Mouse (Mus musculus) embryonic facial prominence, embryonic 15.5 days (tissue): ENCODE measurements at regions not wholly inside any gene's neighbourhood (a gene's known extent, or its start where the extent isn't known, plus 50 kb on each side); places are given as distances from the start of the nearest gene placed in this dataset.

Experiments
- ATAC-seq: fragments of 200-750 bp; cut with Nextera tagmentation; 2 replicates; pipeline ENCODE4 v1.8.0; 2017; ENCODE audit warnings: low read depth, moderate TSS enrichment; ENCODE audit not compliant: insufficient number of reproducible peaks, low FRiP score, low TSS enrichment
- H3K27ac ChIP-seq: fragments of 300-500 bp; sonication (generic); replicated peaks from 2 replicates; pipeline ENCODE4 v1.5.1; 2015; ENCODE audit warnings: mild to moderate bottlenecking, inconsistent platforms
- H3K27me3 ChIP-seq: fragments of 300-500 bp; sonication (generic); 2 replicates; pipeline ENCODE4 v1.6.1; 2015; ENCODE audit warnings: inconsistent platforms
- H3K36me3 ChIP-seq: fragments of 300-500 bp; sonication (generic); 2 replicates; pipeline ENCODE4 v1.6.1; 2015; ENCODE audit warnings: mild to moderate bottlenecking, inconsistent platforms
- H3K4me1 ChIP-seq: fragments of 300-500 bp; sonication (generic); 2 replicates; pipeline ENCODE4 v1.6.1; 2015; ENCODE audit warnings: inconsistent platforms
- H3K4me2 ChIP-seq: fragments of 300-500 bp; sonication (generic); replicated peaks from 2 replicates; pipeline ENCODE4 v1.6.1; 2015; ENCODE audit warnings: mild to moderate bottlenecking, inconsistent platforms
- H3K4me3 ChIP-seq: fragments of 300-500 bp; sonication (generic); replicated peaks from 2 replicates; pipeline ENCODE4 v1.5.1; 2015; ENCODE audit warnings: mild to moderate bottlenecking, inconsistent platforms
- H3K9ac ChIP-seq: fragments of 300-500 bp; sonication (generic); 2 replicates; pipeline ENCODE4 v1.6.1; 2015; ENCODE audit warnings: inconsistent platforms
- H3K9me3 ChIP-seq: fragments of 300-500 bp; sonication (generic); replicated peaks from 2 replicates; pipeline ENCODE4 v1.6.1; 2016; ENCODE audit warnings: inconsistent platforms
- WGBS: fragments of 180-500 bp; shearing (Covaris S2); methylation state at CpG from one replicate; pipeline ENCODE4 v1.1.7; 2015; 5-methylcytosine and 5-hydroxymethylcytosine counted together

GRCm38 (mm10) chr6:49701453-49701852 lies 121.1 kb upstream of the Npy start:
- H3K4me3 ChIP-seq, result no peak overlapping the region
- no peak for ATAC-seq
- no peaks in the 10 kb centered on the region for H3K36me3 ChIP-seq
- 86% methylated on average over 7 of the region's 7 CpGs for WGBS
- no peaks in the 10 kb centered on the region for H3K9me3 ChIP-seq
- no peak overlapping the region for H3K27ac ChIP-seq
- no peak overlapping the region for H3K4me2 ChIP-seq
- no peak overlapping the region for H3K9ac ChIP-seq
- no peaks in the 10 kb centered on the region for H3K27me3 ChIP-seq
- H3K4me1 ChIP-seq, result no peaks in the 10 kb centered on the region

DNA sequence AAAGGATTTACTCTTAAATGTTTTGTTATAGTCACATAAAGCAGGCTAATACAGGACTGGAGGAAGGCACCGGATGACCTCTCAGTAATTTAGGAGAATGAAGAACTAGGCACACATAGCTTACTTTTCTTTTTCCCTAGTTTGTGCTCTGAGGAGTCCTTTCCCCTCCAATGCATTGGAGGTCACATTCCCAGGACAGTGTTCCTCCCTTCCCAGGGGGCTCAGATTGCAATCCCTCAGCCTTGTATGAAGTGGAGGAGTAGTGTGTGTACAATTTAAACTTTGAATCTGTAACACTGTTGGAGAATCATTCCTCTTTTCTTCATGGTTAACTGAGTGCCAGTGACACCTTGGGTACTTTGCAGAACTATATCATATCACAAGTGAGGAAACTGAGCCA lies 109.5 kb upstream of the Npy start:
- H3K9ac ChIP-seq, result no peak overlapping the region
- H3K9me3 ChIP-seq, result no peaks in the 10 kb centered on the region
- H3K4me2 ChIP-seq, result no peak overlapping the region
- ATAC-seq, result no peak
- H3K27ac ChIP-seq, result no peak overlapping the region
- 89% methylated on average over 1 of the region's 1 CpGs for WGBS
- no peaks in the 10 kb centered on the region; the same call in 1 of the 2 replicates for H3K27me3 ChIP-seq
- no peaks in the 10 kb centered on the region for H3K36me3 ChIP-seq
- H3K4me1 ChIP-seq, result no peaks in the 10 kb centered on the region
- H3K4me3 ChIP-seq, result no peak overlapping the region

DNA sequence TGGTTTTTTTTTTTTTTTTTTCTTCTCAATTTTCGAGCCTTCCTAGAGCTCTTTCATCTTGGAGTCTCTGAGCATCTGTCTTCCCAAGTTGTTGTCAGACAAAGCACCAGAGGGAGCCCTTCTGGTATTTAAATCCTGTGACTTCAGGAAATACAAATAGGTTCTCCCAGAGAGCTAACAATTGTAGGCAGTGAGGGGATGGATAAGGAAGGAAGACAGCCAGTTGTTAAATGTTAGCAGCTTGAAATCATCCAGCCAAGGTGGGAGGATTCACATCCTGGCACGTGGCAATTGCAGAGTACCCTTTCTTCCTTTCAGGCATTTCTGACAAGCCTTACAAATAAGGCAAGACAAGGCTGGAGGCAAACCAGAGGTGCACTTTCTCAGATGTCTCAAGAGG lies 106.0 kb upstream of the Npy start:
- no peak overlapping the region for H3K9ac ChIP-seq
- H3K36me3 ChIP-seq, result no peaks in the 10 kb centered on the region
- no peaks in the 10 kb centered on the region; the same call in 1 of the 2 replicates for H3K27me3 ChIP-seq
- no peaks in the 10 kb centered on the region for H3K9me3 ChIP-seq
- 0% methylated on average over 2 of the region's 2 CpGs for WGBS
- H3K4me3 ChIP-seq, result no peak overlapping the region
- no peaks in the 10 kb centered on the region for H3K4me1 ChIP-seq
- H3K4me2 ChIP-seq, result no peak overlapping the region
- no peak overlapping the region for H3K27ac ChIP-seq
- no peak for ATAC-seq

GRCm38 (mm10) chr6:49716945-49717344 lies 105.6 kb upstream of the Npy start:
- no peaks in the 10 kb centered on the region; the same call in 1 of the 2 replicates for H3K27me3 ChIP-seq
- no peak overlapping the region for H3K9ac ChIP-seq
- H3K27ac ChIP-seq, result no peak overlapping the region
- no peaks in the 10 kb centered on the region for H3K9me3 ChIP-seq
- no peak for ATAC-seq
- no peak overlapping the region for H3K4me3 ChIP-seq
- 11% methylated on average over 1 of the region's 1 CpGs for WGBS
- H3K4me1 ChIP-seq, result no peaks in the 10 kb centered on the region
- no peaks in the 10 kb centered on the region for H3K36me3 ChIP-seq
- H3K4me2 ChIP-seq, result no peak overlapping the region

- Histone ChIP-seq H3K36me3 (no peaks in the 10 kb centered on the region), H3K4me1 (no peaks in the 10 kb centered on the region), H3K27me3 (no peaks in the 10 kb centered on the region), H3K9ac (no peak overlapping the region), H3K27ac (no peak overlapping the region), H3K4me3 (no peak overlapping the region), H3K4me2 (no peak overlapping the region), H3K9me3 (no peaks in the 10 kb centered on the region)
- 78% methylated on average over 5 of the region's 5 CpGs for WGBS
- ATAC-seq, result no peak
Measured at GRCm38 (mm10) chr6:49733191-49733590, 89.3 kb upstream of the Npy start.

DNA sequence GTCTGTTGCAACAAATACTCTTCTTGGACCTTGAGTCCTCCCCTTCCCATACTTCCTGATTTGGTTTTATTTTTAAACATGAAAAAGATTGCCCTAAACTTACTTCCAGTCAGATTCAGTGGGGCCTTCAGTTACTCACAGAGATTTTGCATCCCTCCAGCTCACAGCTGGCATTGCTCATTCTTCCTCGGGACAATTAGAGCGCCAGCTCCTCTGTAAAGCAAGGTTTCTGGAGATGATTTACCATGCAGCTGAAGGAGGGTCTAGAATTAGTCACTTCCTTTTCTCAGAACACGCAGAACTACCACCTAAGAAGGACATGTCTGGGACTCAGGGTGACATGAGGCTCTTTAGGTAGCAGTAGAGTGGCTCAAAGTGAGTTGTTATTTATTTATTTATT lies 79.4 kb upstream of the Npy start:
- H3K9ac ChIP-seq, result no peak overlapping the region
- H3K4me1 ChIP-seq, result no peaks in the 10 kb centered on the region
- H3K27ac ChIP-seq, result no peak overlapping the region
- no peak overlapping the region for H3K4me3 ChIP-seq
- no peaks in the 10 kb centered on the region for H3K9me3 ChIP-seq
- WGBS, result 41% methylated on average over 3 of the region's 3 CpGs
- no peak overlapping the region for H3K4me2 ChIP-seq
- no peak for ATAC-seq
- H3K36me3 ChIP-seq, result no peaks in the 10 kb centered on the region
- H3K27me3 ChIP-seq, result no peaks in the 10 kb centered on the region

DNA sequence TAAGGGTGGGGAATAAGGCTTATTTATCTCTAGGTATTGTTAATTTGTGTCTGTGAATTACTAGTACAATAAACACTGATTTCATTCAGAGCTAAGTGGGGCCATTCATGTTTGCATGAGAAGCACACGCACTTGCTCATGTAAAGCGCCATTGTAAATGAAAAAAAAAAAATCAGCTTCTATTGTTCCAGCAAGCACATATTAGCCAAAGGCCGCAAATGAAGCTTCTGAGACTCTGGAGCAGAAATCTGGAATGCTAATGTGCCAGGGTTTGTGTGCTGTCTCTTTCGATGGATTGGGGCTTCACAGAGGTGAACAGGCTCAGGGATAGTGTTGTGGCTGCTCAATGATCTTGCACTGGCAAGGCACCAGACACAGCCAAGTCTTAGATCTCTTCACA lies 77.2 kb upstream of the Npy start:
- Histone ChIP-seq H3K4me1 (no peaks in the 10 kb centered on the region), H3K4me3 (no peak overlapping the region), H3K9ac (no peak overlapping the region), H3K36me3 (no peaks in the 10 kb centered on the region), H3K27me3 (no peaks in the 10 kb centered on the region), H3K9me3 (no peaks in the 10 kb centered on the region), H3K27ac (no peak overlapping the region), H3K4me2 (no peak overlapping the region)
- ATAC-seq, result no peak
- WGBS, result 83% methylated on average over 4 of the region's 4 CpGs

- H3K27ac ChIP-seq, result no peak overlapping the region
- H3K27me3 ChIP-seq, result no peaks in the 10 kb centered on the region
- no peak overlapping the region for H3K9ac ChIP-seq
- H3K4me1 ChIP-seq, result no peaks in the 10 kb centered on the region
- H3K4me2 ChIP-seq, result no peak overlapping the region
- 61% methylated on average over 2 of the region's 2 CpGs for WGBS
- H3K36me3 ChIP-seq, result no peaks in the 10 kb centered on the region
- no peak for ATAC-seq
- no peak overlapping the region for H3K4me3 ChIP-seq
- H3K9me3 ChIP-seq, result no peaks in the 10 kb centered on the region
Measured at GRCm38 (mm10) chr6:49750544-49750943, 72.0 kb upstream of the Npy start.

DNA sequence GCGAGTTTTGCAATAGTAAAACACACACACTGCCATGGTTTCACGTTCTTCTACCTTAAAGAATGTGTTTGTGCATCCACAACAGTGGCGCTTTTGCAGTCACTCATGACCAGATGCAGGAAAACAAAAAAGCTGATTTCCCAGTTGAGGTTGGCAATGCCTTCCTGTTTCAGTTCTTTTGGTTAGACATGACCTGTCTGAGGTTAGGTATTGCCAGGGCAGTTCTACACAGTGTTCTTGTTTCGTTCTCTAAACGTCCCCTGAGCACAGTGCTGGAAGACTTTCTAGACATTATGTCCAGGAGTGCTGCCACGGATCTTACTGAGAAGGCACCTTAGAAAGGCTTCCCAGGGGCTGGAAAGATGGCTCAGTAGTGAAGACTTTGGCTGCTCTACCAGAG lies 62.9 kb upstream of the Npy start:
- no peak overlapping the region for H3K4me3 ChIP-seq
- no peak overlapping the region for H3K4me2 ChIP-seq
- no peaks in the 10 kb centered on the region for H3K4me1 ChIP-seq
- H3K27ac ChIP-seq, result no peak overlapping the region
- WGBS, result 89% methylated on average over 6 of the region's 6 CpGs
- H3K27me3 ChIP-seq, result no peaks in the 10 kb centered on the region
- no peaks in the 10 kb centered on the region for H3K9me3 ChIP-seq
- H3K36me3 ChIP-seq, result no peaks in the 10 kb centered on the region
- no peak for ATAC-seq
- H3K9ac ChIP-seq, result no peak overlapping the region

DNA sequence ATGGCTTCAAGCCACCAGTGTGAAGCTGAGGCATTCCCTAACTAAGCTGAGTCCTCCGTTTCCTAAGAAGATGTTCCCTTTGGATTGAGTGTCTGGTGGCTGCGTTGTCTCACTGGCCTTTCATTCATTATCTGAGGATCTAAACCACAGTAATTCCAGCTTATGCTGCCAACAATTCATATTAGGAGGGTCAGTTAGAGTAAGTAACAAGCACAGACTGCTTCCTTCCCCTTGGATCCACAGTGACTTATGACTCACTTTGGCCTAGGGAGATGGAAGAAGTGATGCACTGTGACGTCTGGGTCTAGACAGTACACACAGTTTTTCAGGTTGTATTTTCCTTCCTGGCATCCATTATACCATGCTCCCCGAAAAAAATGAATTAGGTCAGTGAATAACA lies 57.8 kb upstream of the Npy start:
- no peak overlapping the region for H3K4me3 ChIP-seq
- ATAC-seq, result no peak
- H3K27ac ChIP-seq, result no peak overlapping the region
- no peaks in the 10 kb centered on the region for H3K36me3 ChIP-seq
- H3K27me3 ChIP-seq, result no peaks in the 10 kb centered on the region
- no peak overlapping the region for H3K9ac ChIP-seq
- no peaks in the 10 kb centered on the region for H3K4me1 ChIP-seq
- H3K4me2 ChIP-seq, result no peak overlapping the region
- 76% methylated on average over 4 of the region's 4 CpGs for WGBS
- no peaks in the 10 kb centered on the region for H3K9me3 ChIP-seq

DNA sequence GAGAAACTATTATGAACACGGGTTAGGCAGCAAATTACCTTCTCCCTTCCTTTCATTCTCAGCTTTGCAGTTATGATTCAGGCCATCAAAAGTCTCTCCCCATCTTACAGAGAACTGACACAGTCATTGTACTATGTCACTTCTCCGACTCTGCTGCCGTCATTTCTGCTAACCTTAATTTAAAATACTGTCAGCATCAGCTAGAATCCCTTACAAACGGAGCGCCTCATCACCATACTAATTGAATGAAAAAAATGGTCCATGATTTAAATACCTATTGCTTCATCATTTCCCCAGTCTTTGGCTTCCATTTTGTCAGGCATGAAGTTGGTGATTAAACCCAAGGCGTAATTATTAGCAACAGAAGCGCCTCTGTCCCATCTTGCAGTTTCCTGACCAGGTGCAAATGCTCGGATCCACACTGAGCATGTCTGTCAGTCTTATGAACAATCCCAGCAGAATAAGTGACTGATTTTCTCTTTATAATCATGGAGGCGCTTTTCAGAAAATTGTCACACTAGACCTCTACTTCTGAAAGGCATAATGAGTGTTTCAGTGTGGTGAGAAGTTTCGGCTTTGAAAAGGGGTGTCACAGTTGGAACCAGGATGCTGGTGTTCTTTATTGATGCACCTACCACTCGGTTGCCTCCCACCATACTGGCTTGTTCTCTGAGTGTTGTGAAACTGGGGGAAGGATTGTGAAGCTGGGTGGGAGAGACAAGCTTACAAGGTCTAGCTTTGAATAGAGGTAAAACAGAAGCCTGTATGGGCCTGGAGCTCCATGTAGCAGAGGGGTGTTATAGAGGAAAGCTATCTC lies 52.4 kb upstream of the Npy start:
- no peaks in the 10 kb centered on the region for H3K4me1 ChIP-seq
- H3K27ac ChIP-seq, result no peak overlapping the region
- ATAC-seq, result no peak
- no peaks in the 10 kb centered on the region for H3K9me3 ChIP-seq
- no peaks in the 10 kb centered on the region for H3K36me3 ChIP-seq
- 82% methylated on average over 11 of the region's 11 CpGs for WGBS
- H3K27me3 ChIP-seq, result no peaks in the 10 kb centered on the region
- no peak overlapping the region for H3K4me2 ChIP-seq
- no peak overlapping the region for H3K9ac ChIP-seq
- H3K4me3 ChIP-seq, result no peak overlapping the region
